Mouse (Mus musculus): ENCODE data around the gene Rasal1.

GRCm38 (mm10) chr5:120599625-120600024, 49.0 kb upstream of the Rasal1 start:
- TF ChIP-seq EP300 (IDR thresholded peaks at IDR 0.05; ENCODE audit: insufficient read depth, low read depth, low read length) (no peak), POLR2A (IDR thresholded peaks at IDR 0.05; ENCODE audit: insufficient read depth, low read depth, low read length) (no peak), CTCF (IDR thresholded peaks at IDR 0.05) (no peak)

Measured in heart, adult 2 months (tissue).